Mouse (Mus musculus) brain, embryonic 14.5 days (tissue): Measurements from ENCODE around the gene Cpa2.

Source experiments
- CTCF ChIP-seq: fragments of 200-500 bp; IDR thresholded peaks from 2 replicates; pipeline ENCODE4 v1.5.1; 2012; ENCODE audit warnings: inconsistent platforms, mild to moderate bottlenecking, moderate library complexity, borderline replicate concordance; ENCODE audit not compliant: insufficient read depth, insufficient read length; ENCODE audit errors: extremely low read depth
- POLR2A ChIP-seq: fragments of 200-500 bp; IDR thresholded peaks from 2 replicates; pipeline ENCODE4 v1.6.1; 2012; ENCODE audit warnings: mild to moderate bottlenecking, inconsistent platforms, borderline replicate concordance; ENCODE audit not compliant: poor library complexity, insufficient read depth, insufficient read length, severe bottlenecking; ENCODE audit errors: extremely low read depth

DNA sequence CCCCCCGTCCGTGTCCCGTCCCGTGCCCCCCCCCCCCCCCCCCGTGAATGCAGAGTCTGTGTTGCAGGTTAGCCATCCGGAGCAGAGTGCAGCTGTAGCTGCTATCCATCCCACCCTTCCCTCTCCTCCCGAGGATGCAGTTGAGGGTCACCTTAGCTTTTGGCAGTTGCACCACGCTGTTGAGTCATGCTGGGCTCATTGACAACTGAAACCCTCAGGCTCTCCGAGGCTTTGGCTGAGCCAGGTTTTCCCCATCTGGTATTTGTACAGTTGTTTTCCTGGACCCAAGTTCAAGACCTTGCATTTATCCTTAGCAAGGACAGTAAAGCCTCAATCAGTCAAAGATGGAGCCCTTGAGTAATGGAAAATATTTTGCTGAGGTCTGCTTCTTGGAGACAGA lies 14.7 kb downstream of the Cpa2 start:
- TF ChIP-seq CTCF: no peak
- no peak for TF ChIP-seq POLR2A
